Mouse (Mus musculus): ENCODE measurements at regions not wholly inside any gene's neighbourhood (a gene's known extent, or its start where the extent isn't known, plus 50 kb on each side); places are given as distances from the start of the nearest gene placed in this dataset.

GRCm38 (mm10) chr1:35862661-35863060 is 205.5 kb upstream of the Hs6st1 start:
- TF ChIP-seq EP300 (IDR thresholded peaks at IDR 0.05) (no peak), CTCF (IDR thresholded peaks at IDR 0.05) (no peak)
